Mouse (Mus musculus) ES-E14 (cell line): ENCODE data around the gene Chrne.

Experiments used
- CHD2 ChIP-seq: IDR thresholded peaks from 2 replicates; pipeline ENCODE4 v1.6.1; 2014; ENCODE audit warnings: mild to moderate bottlenecking, low read depth, low read length, inconsistent platforms
- HCFC1 ChIP-seq: IDR thresholded peaks from 2 replicates; pipeline ENCODE4 v1.6.1; 2012; ENCODE audit warnings: low read length, inconsistent platforms, borderline replicate concordance; ENCODE audit not compliant: insufficient read depth
- MAFK ChIP-seq: IDR thresholded peaks from 2 replicates; pipeline ENCODE4 v1.6.1; 2014; ENCODE audit warnings: mild to moderate bottlenecking, low read depth, low read length, inconsistent platforms; ENCODE audit not compliant: insufficient read depth
- ZC3H11A ChIP-seq: IDR thresholded peaks from 2 replicates; pipeline ENCODE4 v1.6.1; 2012; ENCODE audit warnings: low read depth, mild to moderate bottlenecking, inconsistent platforms, low read length, borderline replicate concordance
- ZNF384 ChIP-seq: IDR thresholded peaks from 2 replicates; pipeline ENCODE4 v1.6.1; 2012; ENCODE audit warnings: low read depth, low read length, inconsistent platforms

GRCm38 (mm10) chr11:70638714-70639278 lies 19.8 kb upstream of the Chrne start, which contains the start of gene Gp1ba:
- TF ChIP-seq ZC3H11A (no peak), MAFK (no peak), CHD2 (no peak), ZNF384 (no peak), HCFC1 (no peak)
